Mouse (Mus musculus) stomach, embryonic 14.5 days (tissue): ENCODE data around the gene Ptprg. TPM values are rescaled to one million over a fixed set of nuclear protein-coding genes. Genes with fewer than 3 reads are reported as not detected.

Experiments
- ATAC-seq: fragments of 200-750 bp; cut with Nextera tagmentation; 2 replicates; pipeline ENCODE4 v1.8.0; 2017; ENCODE audit warnings: low read depth, moderate TSS enrichment; ENCODE audit not compliant: insufficient number of reproducible peaks, insufficient read depth, low FRiP score
- H3K27ac ChIP-seq: fragments of 300-500 bp; sonication (generic); 2 replicates; pipeline ENCODE4 v1.5.1; 2014; ENCODE audit warnings: mild to moderate bottlenecking, low read length, moderate library complexity, mixed read lengths
- H3K27me3 ChIP-seq: fragments of 300-500 bp; sonication (generic); 2 replicates; pipeline ENCODE4 v1.6.1; 2014; ENCODE audit warnings: low read length, control low read depth, mixed read lengths; ENCODE audit not compliant: control insufficient read depth, insufficient read depth
- H3K36me3 ChIP-seq: fragments of 300-500 bp; sonication (generic); 2 replicates; pipeline ENCODE4 v1.6.1; 2014; ENCODE audit warnings: mild to moderate bottlenecking, control low read depth, low read length, moderate library complexity, mixed read lengths; ENCODE audit not compliant: control insufficient read depth, insufficient read depth
- H3K4me1 ChIP-seq: fragments of 300-500 bp; sonication (generic); 2 replicates; pipeline ENCODE4 v1.6.1; 2014; ENCODE audit warnings: low read length, control low read depth, mixed read lengths; ENCODE audit not compliant: control insufficient read depth, insufficient read depth
- H3K4me2 ChIP-seq: fragments of 300-500 bp; sonication (generic); replicated peaks from 2 replicates; pipeline ENCODE4 v1.6.1; 2014; ENCODE audit warnings: low read depth, low read length, control low read depth
- H3K4me3 ChIP-seq: fragments of 300-500 bp; sonication (generic); 2 replicates; pipeline ENCODE4 v1.5.1; 2014; ENCODE audit warnings: low read depth, low read length, control low read depth
- H3K9ac ChIP-seq: fragments of 300-500 bp; sonication (generic); replicated peaks from 2 replicates; pipeline ENCODE4 v1.6.1; 2014; ENCODE audit warnings: low read depth, mild to moderate bottlenecking, control low read depth, low read length, moderate library complexity, mixed read lengths
- H3K9me3 ChIP-seq: fragments of 300-500 bp; sonication (generic); 2 replicates; pipeline ENCODE4 v1.6.1; 2016; ENCODE audit warnings: low read depth, low read length, control low read depth; ENCODE audit not compliant: control insufficient read depth
- WGBS: fragments of 180-500 bp; shearing (Covaris S2); extraction: QIAGEN DNeasy Blood & Tissue Kit; methylation state at CpG from one replicate; pipeline ENCODE4 v1.1.7; 2014; 5-methylcytosine and 5-hydroxymethylcytosine counted together
- polyA plus RNA-seq: library from polyadenylated mRNA; unstranded; fragments of >200 nt; fragmentation: Nextera tagmentation; extraction: Ambion mirVana; gene quantifications from 2 replicates; pipeline ENCODE4 v1.2.1, GENCODE M21; 2014

Ptprg gene
- polyA plus RNA-seq, 1 experiment from 2014 or later, result 31.3 TPM

DNA sequence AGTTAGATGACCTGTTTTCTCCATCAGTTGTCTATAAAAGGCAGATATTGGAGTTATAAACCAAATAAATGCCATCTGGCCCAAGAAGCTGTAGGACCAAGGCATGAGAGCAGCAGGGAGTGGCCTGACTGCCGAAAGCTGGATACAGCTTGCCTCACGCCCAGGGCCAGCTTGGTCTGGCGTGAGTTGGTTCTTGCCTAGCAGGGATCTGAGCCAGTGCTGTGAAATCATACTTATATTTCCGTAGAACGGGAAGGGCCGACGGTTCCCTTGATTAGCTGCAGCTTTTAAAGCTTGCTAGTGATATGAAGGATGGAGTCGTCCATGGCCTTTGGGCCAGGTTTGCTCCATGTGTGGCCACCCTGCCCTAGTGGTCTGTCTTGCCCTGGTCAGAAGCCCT, 37.1 kb downstream of the Ptprg start:
- Histone ChIP-seq H3K27me3 (no peaks in the 10 kb centered on the region), H3K9ac (no peak overlapping the region)
- WGBS, result 71% methylated on average over 8 of the region's 8 CpGs

DNA sequence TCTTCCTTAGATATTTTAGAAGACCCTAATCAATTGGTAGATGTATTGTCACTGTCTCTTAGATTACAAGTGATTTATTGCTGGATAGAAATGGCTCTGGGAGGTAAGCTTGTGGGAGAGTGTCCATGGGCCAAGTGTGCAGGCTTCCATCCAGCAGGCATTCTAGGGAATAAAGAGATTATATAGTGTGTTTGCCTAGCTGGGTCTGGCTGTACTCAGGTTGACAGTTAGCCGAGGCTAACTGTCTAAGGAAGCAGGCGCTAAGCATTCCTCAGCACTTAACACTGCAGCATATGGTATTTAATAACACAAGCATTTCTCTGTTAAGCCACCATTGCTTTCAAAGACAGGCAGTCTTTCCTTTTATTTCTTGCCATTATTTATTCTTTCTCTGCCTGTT, 39.3 kb downstream of the Ptprg start:
- Histone ChIP-seq H3K9ac (no peak overlapping the region), H3K4me1 (peaks cover 9% of the 10 kb centered on the region; the same call in 1 of the 2 replicates), H3K36me3 (no peaks in the 10 kb centered on the region), H3K9me3 (no peaks in the 10 kb centered on the region), H3K27me3 (no peaks in the 10 kb centered on the region), H3K4me2 (no peak overlapping the region), H3K27ac (peak overlapping the region; percentile 30; the same call in 1 of the 2 replicates), H3K4me3 (no peak overlapping the region)
- peak; percentile 72; the same call in 1 of the 2 replicates for ATAC-seq
- WGBS, result 21% methylated on average over 2 of the region's 2 CpGs

More for the DNA sequence above, 37.1 kb downstream of the Ptprg start:
- ATAC-seq, result no peak
- H3K27ac ChIP-seq, result no peak overlapping the region
- H3K9me3 ChIP-seq, result no peaks in the 10 kb centered on the region
- H3K4me1 ChIP-seq, result peaks cover 9% of the 10 kb centered on the region; the same call in 1 of the 2 replicates
- no peak overlapping the region for H3K4me2 ChIP-seq
- no peaks in the 10 kb centered on the region for H3K36me3 ChIP-seq
- no peak overlapping the region for H3K4me3 ChIP-seq

GRCm38 (mm10) chr14:11594336-11594735, 41.0 kb downstream of the Ptprg start:
- no peak for ATAC-seq
- WGBS, result 80% methylated on average over 5 of the region's 5 CpGs
- H3K4me1 ChIP-seq, result peaks cover 9% of the 10 kb centered on the region; the same call in 1 of the 2 replicates

GRCm38 (mm10) chr14:11604133-11604865, 51.0 kb downstream of the Ptprg start:
- H3K27ac ChIP-seq, result no peak overlapping the region
- 52% methylated on average over 8 of the region's 8 CpGs for WGBS

More at GRCm38 (mm10) chr14:11594336-11594735, 41.0 kb downstream of the Ptprg start:
- Histone ChIP-seq H3K4me3 (no peak overlapping the region), H3K27ac (no peak overlapping the region), H3K36me3 (no peaks in the 10 kb centered on the region), H3K27me3 (no peaks in the 10 kb centered on the region), H3K4me2 (no peak overlapping the region), H3K9ac (no peak overlapping the region), H3K9me3 (no peaks in the 10 kb centered on the region)

DNA sequence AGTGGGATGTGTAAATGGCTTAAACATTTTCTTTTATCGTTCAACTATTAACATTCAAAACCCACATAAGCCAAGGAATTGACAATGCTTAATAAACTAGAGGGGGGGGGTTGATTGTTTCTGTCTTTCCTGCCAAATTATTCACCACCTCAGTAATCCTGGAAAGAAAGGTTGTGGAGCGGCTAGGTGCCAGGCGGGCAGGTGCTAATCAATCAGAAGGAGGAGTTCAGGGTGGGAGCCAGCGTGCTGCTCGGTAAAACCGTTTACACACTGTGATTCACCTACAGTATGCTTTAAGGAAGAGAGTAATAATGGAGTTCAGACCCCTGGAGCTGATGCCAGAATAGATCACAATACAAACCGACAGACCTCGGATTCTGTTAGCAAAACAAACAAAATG, 55.0 kb downstream of the Ptprg start:
- WGBS, result 32% methylated on average over 8 of the region's 8 CpGs

More at GRCm38 (mm10) chr14:11604133-11604865, 51.0 kb downstream of the Ptprg start:
- H3K4me1 ChIP-seq, result peaks cover 3% of the 10 kb centered on the region; the same call in 1 of the 2 replicates
- no peak overlapping the region for H3K4me3 ChIP-seq
- H3K36me3 ChIP-seq, result no peaks in the 10 kb centered on the region
- no peak for ATAC-seq
- no peaks in the 10 kb centered on the region for H3K9me3 ChIP-seq
- H3K27me3 ChIP-seq, result no peaks in the 10 kb centered on the region
- no peak overlapping the region for H3K9ac ChIP-seq
- H3K4me2 ChIP-seq, result no peak overlapping the region

GRCm38 (mm10) chr14:11609857-11610582, 56.7 kb downstream of the Ptprg start:
- Histone ChIP-seq H3K9ac (no peak overlapping the region), H3K4me3 (no peak overlapping the region), H3K27ac (no peak overlapping the region), H3K27me3 (no peaks in the 10 kb centered on the region), H3K4me1 (peaks cover 6% of the 10 kb centered on the region; the same call in 1 of the 2 replicates), H3K36me3 (no peaks in the 10 kb centered on the region), H3K9me3 (no peaks in the 10 kb centered on the region), H3K4me2 (no peak overlapping the region)
- no peak for ATAC-seq
- 84% methylated on average over 7 of the region's 7 CpGs for WGBS

More for the DNA sequence above, 55.0 kb downstream of the Ptprg start:
- Histone ChIP-seq H3K9me3 (no peaks in the 10 kb centered on the region), H3K4me1 (peaks cover 3% of the 10 kb centered on the region; the same call in 1 of the 2 replicates), H3K27me3 (no peaks in the 10 kb centered on the region), H3K36me3 (no peaks in the 10 kb centered on the region), H3K9ac (no peak overlapping the region), H3K4me2 (no peak overlapping the region), H3K27ac (no peak overlapping the region), H3K4me3 (no peak overlapping the region)
- ATAC-seq, result no peak

- H3K27ac ChIP-seq, result no peak overlapping the region
- H3K4me1 ChIP-seq, result peaks cover 6% of the 10 kb centered on the region; the same call in 1 of the 2 replicates
- WGBS, result 82% methylated on average over 5 of the region's 5 CpGs
- no peak overlapping the region for H3K4me2 ChIP-seq
- no peaks in the 10 kb centered on the region for H3K36me3 ChIP-seq
- H3K9ac ChIP-seq, result no peak overlapping the region
- ATAC-seq, result no peak
- H3K9me3 ChIP-seq, result no peaks in the 10 kb centered on the region
- H3K4me3 ChIP-seq, result no peak overlapping the region
- no peaks in the 10 kb centered on the region for H3K27me3 ChIP-seq
These were observed 59.1 kb downstream of the Ptprg start for GRCm38 (mm10) chr14:11612426-11612825.

DNA sequence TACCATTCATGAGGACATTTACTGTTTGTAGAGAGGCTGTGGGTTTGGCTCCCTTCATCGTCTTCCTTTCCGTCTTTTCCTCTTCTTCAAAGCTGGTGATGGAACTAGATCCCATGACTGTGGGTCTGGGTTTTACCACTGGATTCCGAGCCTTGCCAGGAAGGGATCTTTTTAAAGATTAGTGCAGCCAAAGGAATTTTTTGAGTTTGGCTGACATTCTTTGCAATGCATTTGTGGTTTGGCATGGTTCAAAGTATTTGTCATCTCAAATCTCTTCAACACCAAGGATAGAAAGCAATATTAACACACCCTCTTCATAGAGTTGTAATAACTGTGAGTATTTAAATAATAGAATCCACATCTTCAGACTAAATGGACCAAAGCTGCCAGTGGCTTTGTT, 59.8 kb downstream of the Ptprg start:
- Histone ChIP-seq H3K4me1 (peaks cover 6% of the 10 kb centered on the region; the same call in 1 of the 2 replicates), H3K9me3 (no peaks in the 10 kb centered on the region), H3K36me3 (no peaks in the 10 kb centered on the region), H3K4me2 (no peak overlapping the region), H3K27me3 (no peaks in the 10 kb centered on the region), H3K9ac (no peak overlapping the region), H3K4me3 (no peak overlapping the region), H3K27ac (no peak overlapping the region)
- ATAC-seq, result no peak
- WGBS, result 72% methylated on average over 3 of the region's 3 CpGs
